Mouse (Mus musculus) fat pad, adult 2 months (tissue): ENCODE data around the gene Zfp759.
A peak's percentile ranks its signal among the peaks of the same experiment; 100 is the strongest.
"Not testable (repeated sequence)": the region's sequence is repeated elsewhere in the genome, so short reads cannot be mapped to it uniquely, and the experiment has no call there.

Experiments used
- DNase-seq: peaks from one replicate; pipeline ENCODE4 v3.0.0-alpha.2; 2011; ENCODE audit warnings: low read depth, low spot score; ENCODE audit errors: extremely low read depth

Gene Zfp759

GRCm38 (mm10) chr13:67121360-67121759 is at the start of gene Zfp759:
TSS of gene Zfp759 (plus strand) at chr13:67121660.
- DNase-seq, result not testable (repeated sequence)

- DNase-seq, result no peak
Measured at GRCm38 (mm10) chr13:67072786-67073185, 48.7 kb upstream of the Zfp759 start.

- DNase-seq, result peak; percentile 73
Measured at GRCm38 (mm10) chr13:67077244-67077643, 44.2 kb upstream of the Zfp759 start.

- DNase-seq, result no peak
Measured at GRCm38 (mm10) chr13:67081142-67081713, 40.2 kb upstream of the Zfp759 start.

DNA sequence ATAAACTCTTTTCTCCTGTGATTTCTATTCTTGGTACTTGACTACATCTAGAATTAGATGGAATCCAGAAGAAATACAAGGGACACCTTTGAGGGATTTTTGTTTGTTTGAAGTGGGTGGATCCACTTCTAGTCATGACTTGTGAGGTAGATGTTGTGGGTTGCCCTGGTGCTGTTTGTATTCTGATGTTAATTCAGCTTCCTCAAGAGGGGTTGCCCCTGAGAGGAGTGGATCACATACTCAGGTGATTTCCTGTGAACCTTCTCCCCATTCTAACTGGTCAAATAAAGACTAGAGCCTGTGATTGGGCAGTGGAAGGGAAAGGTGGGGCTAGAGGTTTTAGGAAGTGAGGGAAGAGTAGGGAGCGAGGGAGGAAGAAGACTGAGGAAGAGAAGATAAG is 39.5 kb upstream of the Zfp759 start:
- no peak for DNase-seq

DNA sequence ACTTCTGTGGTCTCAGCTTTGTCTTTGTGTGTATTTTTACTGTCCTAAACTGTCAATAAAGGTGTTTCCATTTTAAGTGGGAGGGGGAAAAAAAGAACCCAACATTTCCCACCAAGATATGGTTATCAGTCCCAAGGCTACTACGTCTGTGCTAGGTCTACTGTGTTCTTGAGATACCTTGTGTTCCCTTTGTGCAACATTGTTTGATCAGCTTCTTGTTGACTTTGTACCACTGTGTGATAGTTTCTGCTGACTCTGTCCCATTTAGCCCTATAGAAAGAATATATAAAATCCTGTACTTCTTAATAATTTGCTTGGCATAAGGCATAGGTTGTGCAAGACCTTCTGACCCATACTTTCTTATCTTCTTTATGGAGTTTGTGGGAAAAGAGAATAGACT is 31.3 kb upstream of the Zfp759 start:
- no peak for DNase-seq

- DNase-seq, result no peak
Measured at GRCm38 (mm10) chr13:67097876-67098275, 23.6 kb upstream of the Zfp759 start, which contains the start of gene Zfp708. TSS of gene Zfp708 (minus strand) at chr13:67097976.

DNA sequence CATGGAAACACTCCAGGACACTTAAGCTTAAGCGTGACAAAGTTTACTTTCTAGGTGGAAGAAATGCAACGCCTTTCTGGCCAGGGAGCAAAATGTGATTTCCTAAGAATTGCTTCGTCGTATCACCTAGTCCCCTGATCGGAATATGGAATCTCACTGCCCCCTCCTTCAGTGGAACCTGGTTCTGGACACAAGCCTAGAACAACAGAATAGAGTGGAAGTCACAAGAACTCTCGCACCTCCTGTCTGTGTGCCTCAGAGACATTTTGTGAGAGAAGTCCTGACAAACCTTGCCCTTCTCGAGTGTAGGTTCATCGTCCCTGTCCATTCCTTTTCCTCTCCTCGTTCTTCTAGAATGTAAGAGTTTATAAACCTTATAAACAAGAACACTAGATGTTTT is 13.8 kb upstream of the Zfp759 start:
- no peak for DNase-seq

GRCm38 (mm10) chr13:67108194-67108820 is 13.2 kb upstream of the Zfp759 start, which contains the start of gene Gm28557:
TSS of gene Gm28557 (minus strand) at chr13:67108604.
- peak; percentile 80 for DNase-seq

DNA sequence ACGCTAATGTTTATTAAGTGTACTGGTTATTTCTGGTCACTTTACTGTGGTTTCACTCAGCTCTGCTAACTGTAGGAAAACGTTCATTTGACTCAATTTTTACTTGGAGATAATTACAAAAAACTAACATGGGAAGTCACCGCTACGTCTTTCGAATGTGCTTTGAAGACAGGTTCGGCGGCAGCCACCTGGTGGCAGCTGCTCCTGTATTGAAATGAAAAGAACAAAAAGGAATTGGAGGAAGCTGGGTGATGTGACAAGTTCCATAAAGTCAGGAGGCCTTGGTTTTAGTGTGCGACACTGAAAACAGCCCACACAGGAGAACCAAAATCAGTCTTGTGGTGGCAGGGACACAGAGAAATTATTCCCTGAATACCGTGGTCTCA is 12.6 kb upstream of the Zfp759 start:
- DNase-seq, result no peak

DNA sequence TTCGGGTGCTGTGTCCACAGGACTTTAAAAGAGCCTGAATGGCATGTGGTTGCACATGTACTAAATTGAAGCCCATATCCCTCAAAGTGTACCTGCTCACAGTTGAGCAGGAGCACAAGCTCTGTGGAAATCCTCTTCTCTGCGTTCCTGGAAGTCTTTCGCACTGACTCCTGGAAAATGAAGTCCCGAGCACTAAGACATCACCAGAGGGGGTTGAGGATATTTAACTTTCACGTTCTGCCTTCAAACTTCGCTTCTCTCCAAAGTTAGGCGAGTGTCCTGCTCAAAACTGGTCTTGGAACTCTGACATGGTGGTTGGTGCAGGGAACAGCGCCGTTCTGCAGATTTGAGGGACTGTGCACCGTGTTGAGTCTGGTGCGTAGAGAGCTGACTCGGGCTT is 9.4 kb upstream of the Zfp759 start:
- no peak for DNase-seq

DNA sequence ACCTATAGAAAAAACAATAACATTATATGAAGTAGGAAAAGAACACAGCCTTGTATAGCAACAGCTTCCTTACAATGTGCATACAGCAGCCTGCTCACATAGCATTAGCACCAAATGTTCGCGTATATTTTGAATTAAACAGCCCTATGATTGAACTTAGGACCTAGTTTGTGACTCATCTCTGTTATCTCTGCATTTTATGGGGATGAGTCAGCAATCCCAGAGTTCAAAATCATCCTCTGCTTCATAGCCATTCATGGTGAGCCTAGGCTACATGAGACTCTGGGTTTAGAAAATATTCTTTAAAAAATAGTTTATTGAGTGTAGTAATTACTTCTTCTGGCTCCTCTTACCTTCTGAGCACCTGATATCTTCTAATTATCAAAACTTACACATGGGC is 8.2 kb upstream of the Zfp759 start:
- DNase-seq, result no peak

- not testable (repeated sequence) for DNase-seq
Measured at GRCm38 (mm10) chr13:67116163-67116562, 5.3 kb upstream of the Zfp759 start, which contains the start of gene Rslcan18. TSS of gene Rslcan18 (minus strand) at chr13:67116263.

DNA sequence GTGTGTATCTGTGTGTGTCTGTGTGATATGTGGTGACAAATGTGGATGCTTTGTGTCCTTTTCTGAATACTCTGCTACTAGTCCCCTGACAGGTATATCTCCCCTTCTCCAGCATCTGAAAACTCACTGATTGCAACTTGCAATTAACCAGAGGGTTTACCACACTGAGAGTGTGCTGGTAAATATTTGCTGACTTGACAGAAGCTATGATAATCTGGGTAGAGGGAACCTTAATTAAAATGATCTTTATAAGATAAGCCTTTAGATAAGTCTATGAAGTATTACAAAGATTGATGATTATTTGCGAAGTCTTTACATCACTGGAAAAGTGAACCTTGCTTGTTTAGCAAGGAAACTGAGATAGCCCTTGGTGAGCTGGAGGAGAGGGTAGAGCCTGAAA is 3.0 kb downstream of the Zfp759 start:
- no peak for DNase-seq

DNA sequence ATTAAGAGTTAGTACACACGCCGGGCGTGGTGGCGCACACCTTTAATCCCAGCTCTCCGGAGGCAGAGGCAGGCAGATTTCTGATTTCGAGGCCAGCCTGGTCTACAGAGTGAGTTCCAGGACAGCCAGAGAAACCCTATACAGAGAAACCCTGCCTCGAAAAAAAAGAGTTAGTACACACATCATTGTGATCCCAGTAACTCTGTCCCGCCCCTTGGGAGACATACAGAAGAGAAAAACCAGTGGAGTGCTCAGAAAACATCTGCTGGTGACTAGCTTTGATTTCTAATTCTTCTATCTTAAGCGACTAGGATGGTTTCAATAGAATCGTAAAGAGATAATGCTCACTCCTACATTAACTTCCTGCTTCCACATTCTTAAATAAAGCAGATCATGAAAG is 6.0 kb downstream of the Zfp759 start:
- not testable (repeated sequence) for DNase-seq

DNA sequence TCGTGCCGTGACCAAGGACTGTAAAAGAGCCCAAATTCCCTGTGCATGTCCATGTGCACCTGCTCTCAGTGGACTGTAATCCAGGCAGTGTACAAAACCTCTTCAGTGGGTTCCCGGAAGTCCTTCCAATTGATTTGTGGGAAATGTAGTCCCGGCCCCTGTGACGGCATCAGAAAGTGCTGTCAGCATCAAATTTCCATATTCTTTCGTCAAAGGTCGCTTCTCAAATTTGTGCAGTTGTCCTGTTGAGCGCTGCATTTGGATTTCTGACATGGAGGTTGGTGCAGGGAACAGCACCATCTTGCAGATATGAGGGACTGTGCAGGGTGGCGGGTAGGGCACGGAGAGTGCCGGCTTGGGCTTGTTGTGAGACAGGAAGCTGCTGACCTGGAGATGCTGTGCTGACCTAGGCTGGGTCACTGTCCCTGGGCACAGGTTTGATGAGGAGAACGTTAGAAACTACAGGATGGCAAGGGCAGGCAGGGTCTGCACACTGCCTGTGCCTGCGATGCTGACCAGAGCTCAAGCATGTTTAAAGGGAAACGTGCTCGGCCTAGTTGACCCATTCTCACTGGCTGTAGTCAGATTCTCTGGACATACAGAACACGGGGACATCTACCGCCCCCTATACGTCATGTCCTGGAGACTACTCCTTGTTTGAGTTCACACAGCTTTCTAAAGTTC is 6.7 kb downstream of the Zfp759 start:
- peak; percentile 31 for DNase-seq

DNA sequence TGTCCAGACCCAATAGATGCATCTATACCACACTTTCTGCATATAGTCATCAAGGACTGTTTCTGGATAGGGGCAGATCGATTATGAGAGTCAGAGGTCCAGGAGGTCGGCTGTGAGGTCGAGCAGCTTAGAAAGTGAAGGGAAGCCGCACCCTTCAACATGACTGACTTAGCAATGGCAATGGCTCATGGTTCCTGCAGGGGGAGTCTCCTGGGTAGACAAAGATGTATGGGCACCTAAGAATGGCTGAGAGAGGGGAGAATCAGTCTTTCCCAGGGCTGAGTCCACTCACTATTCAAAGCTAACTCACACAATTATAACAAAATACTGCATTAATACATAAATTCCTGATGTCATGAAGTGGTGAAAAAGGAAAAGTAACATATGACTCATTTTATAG is 44.7 kb downstream of the Zfp759 start:
- not testable (repeated sequence) for DNase-seq

- DNase-seq, result not testable (repeated sequence)
Measured at GRCm38 (mm10) chr13:67172991-67173722, 51.7 kb downstream of the Zfp759 start, which contains the start of gene Rsl1. TSS of gene Rsl1 (plus strand) at chr13:67173182.

- DNase-seq, result no peak
Measured at GRCm38 (mm10) chr13:67173723-67174055, 52.2 kb downstream of the Zfp759 start.
